8 mouse cellular contexts compared by ENCODE assay signal in genomic region chr3:51408561-51409183, GRCm38 (mm10). TPM values are rescaled to one million over a fixed set of nuclear protein-coding genes. Genes with fewer than 3 reads are reported as not detected.
DNase-seq lines count a peak whose midpoint lies in the region; ATAC-seq and TF ChIP-seq lines count a peak whose summit lies in the region.

Ndufc1 (minus strand) TSS chr3:51408988.

- H3K27ac ChIP-seq in bone marrow macrophage, adult 2 months (ENCODE audit: insufficient read depth, low read depth, low read length) = peak within 1 kb of the TSS; percentile 65
- peak within 1 kb of the TSS; percentile 66 for H3K27ac ChIP-seq in embryonic fibroblast, embryonic 13.5 days (ENCODE audit: insufficient read depth, low read length)
- H3K27ac ChIP-seq in heart, embryonic 10.5 days = peak within 1 kb of the TSS; percentile 98
- H3K27ac ChIP-seq in kidney, embryonic 15.5 days = peak within 1 kb of the TSS; percentile 97

- H3K4me2 ChIP-seq in kidney, embryonic 15.5 days = peak within 1 kb of the TSS; percentile 65

- under 1% methylated on average over 40 of the region's 40 CpGs for WGBS in heart, embryonic 10.5 days
- under 1% methylated on average over 40 of the region's 40 CpGs for WGBS in kidney, embryonic 15.5 days

- no peak; the same call in 1 of the 2 replicates for TF ChIP-seq POLR2A in bone marrow macrophage, adult 2 months (IDR thresholded peaks at IDR 0.05; ENCODE audit: borderline replicate concordance, low read depth, low read length)
- peak; percentile 95 for TF ChIP-seq POLR2A in embryonic fibroblast, embryonic 13.5 days (IDR thresholded peaks at IDR 0.05; ENCODE audit: low read depth, low read length)

- no peaks in the 10 kb centered on the region for H3K9me3 ChIP-seq in heart, embryonic 10.5 days
- H3K9me3 ChIP-seq in kidney, embryonic 15.5 days (replicated peaks) = no peaks in the 10 kb centered on the region

- H3K4me3 ChIP-seq in bone marrow macrophage, adult 2 months (ENCODE audit: insufficient read depth, low read length) = peak within 1 kb of the TSS; percentile 90
- peak within 1 kb of the TSS; percentile 93 for H3K4me3 ChIP-seq in embryonic fibroblast, embryonic 13.5 days (ENCODE audit: insufficient read depth, low read length)
- H3K4me3 ChIP-seq in heart, embryonic 10.5 days = peak within 1 kb of the TSS; percentile 89
- H3K4me3 ChIP-seq in kidney, embryonic 15.5 days (replicated peaks) = peak within 1 kb of the TSS; percentile 85

- H3K36me3 ChIP-seq in heart, embryonic 10.5 days = peaks cover 27% of the 10 kb centered on the region
- H3K36me3 ChIP-seq in kidney, embryonic 15.5 days = peaks cover 26% of the 10 kb centered on the region

- no peaks in the 10 kb centered on the region for H3K27me3 ChIP-seq in heart, embryonic 10.5 days (ENCODE audit: insufficient read depth, poor library complexity, severe bottlenecking)
- no peaks in the 10 kb centered on the region for H3K27me3 ChIP-seq in kidney, embryonic 15.5 days

- H3K4me1 ChIP-seq in bone marrow macrophage, adult 2 months (ENCODE audit: control insufficient read depth, insufficient read depth, low read length) = peaks cover 13% of the 10 kb centered on the region
- no peaks in the 10 kb centered on the region for H3K4me1 ChIP-seq in embryonic fibroblast, embryonic 13.5 days (ENCODE audit: control insufficient read depth, insufficient read depth, low read length)
- peaks cover 8% of the 10 kb centered on the region for H3K4me1 ChIP-seq in heart, embryonic 10.5 days
- peaks cover 9% of the 10 kb centered on the region for H3K4me1 ChIP-seq in kidney, embryonic 15.5 days

- peak; percentile 93 for ATAC-seq in kidney, embryonic 15.5 days (replicated peaks; ENCODE audit: low FRiP score)
- peak; percentile 93 for ATAC-seq in monocyte, adult 5-6 weeks (replicated peaks; ENCODE audit: insufficient number of reproducible peaks, low FRiP score, low TSS enrichment, poor library complexity, severe bottlenecking)

- peak; percentile 60 for TF ChIP-seq CTCF in bone marrow macrophage, adult 2 months (IDR thresholded peaks at IDR 0.05; ENCODE audit: low read depth, low read length)
- TF ChIP-seq CTCF in embryonic fibroblast, embryonic 13.5 days (IDR thresholded peaks at IDR 0.05; ENCODE audit: borderline replicate concordance, insufficient read depth, low read length) = peak; percentile 94

- DNase-seq in A20 (ENCODE audit: low read depth, low spot score) = peak; percentile 95
- DNase-seq in heart, embryonic 10.5 days (ENCODE audit: low spot score) = peak; percentile 97
- DNase-seq in liver = peak; percentile 97
- DNase-seq in spleen, postnatal 4 days (ENCODE audit: low spot score in 2 of 2) = peak; percentile 98 to 100

- H3K9ac ChIP-seq in kidney, embryonic 15.5 days = peak within 1 kb of the TSS; percentile 71

RNA-seq across cellular contexts. Expression of gene Ndufc1, which starts in this region (rescaled TPM):
- 133 and 140 TPM in 2 replicates for polyA plus RNA-seq in bone marrow macrophage, adult 2 months (2012; ENCODE audit: insufficient read depth, insufficient read length, missing spikeins)
- 205 and 215 TPM in 2 replicates for polyA plus RNA-seq in embryonic fibroblast, embryonic 13.5 days (2011; ENCODE audit: insufficient read length, low read depth, missing spikeins)
- 874 and 1,125 TPM in 2 replicates for polyA plus RNA-seq in heart, embryonic 10.5 days (2016; fragmentation: Nextera tagmentation; extraction: Ambion mirVana)
- polyA plus RNA-seq in kidney, embryonic 15.5 days (2015; fragmentation: Nextera tagmentation; extraction: Ambion mirVana) = 771 and 842 TPM in 2 replicates
- 31.4 to 81.5 TPM (median 60.3 TPM) in 3 replicates for total RNA-seq in monocyte, adult 5-6 weeks (2017)

Comparison
In these comparisons a context has a peak if more than half of its experiments do, and no peak if none do; other contexts are left out.
1. Peak in every context shown above with its lines: DNase-seq, ATAC-seq, H3K4me3 ChIP-seq and H3K27ac ChIP-seq.